Mouse (Mus musculus) hindbrain, postnatal 0 days (tissue): ENCODE measurements around the gene Rtn2. TPM values are rescaled to one million over a fixed set of nuclear protein-coding genes. Genes with fewer than 3 reads are reported as not detected.

ENCODE experiments used
- ATAC-seq: fragments of 200-750 bp; cut with Nextera tagmentation; 2 replicates; pipeline ENCODE4 v1.8.0; 2017; ENCODE audit warnings: mild to moderate bottlenecking, moderate TSS enrichment, moderate library complexity
- DNase-seq: peaks from one replicate; pipeline ENCODE4 v3.0.0-alpha.2; 2015; ENCODE audit warnings: low spot score
- H3K27ac ChIP-seq: fragments of 300-500 bp; sonication (generic); 2 replicates; pipeline ENCODE4 v1.5.1; 2014; ENCODE audit warnings: mild to moderate bottlenecking
- H3K27me3 ChIP-seq: fragments of 300-500 bp; sonication (generic); 2 replicates; pipeline ENCODE4 v1.6.1; 2014; ENCODE audit warnings: low read length, mixed read lengths; ENCODE audit not compliant: insufficient read depth
- H3K36me3 ChIP-seq: fragments of 300-500 bp; sonication (generic); 2 replicates; pipeline ENCODE4 v1.6.1; 2014; ENCODE audit warnings: low read length, mixed read lengths; ENCODE audit not compliant: insufficient read depth
- H3K4me1 ChIP-seq: fragments of 300-500 bp; sonication (generic); 2 replicates; pipeline ENCODE4 v1.6.1; 2014; ENCODE audit warnings: antibody characterized with exemption, low read length, mixed read lengths; ENCODE audit not compliant: insufficient read depth
- H3K4me2 ChIP-seq: fragments of 300-500 bp; sonication (generic); 2 replicates; pipeline ENCODE4 v1.6.1; 2014; ENCODE audit warnings: low read depth, mild to moderate bottlenecking, low read length, moderate library complexity, mixed read lengths
- H3K4me3 ChIP-seq: fragments of 300-500 bp; sonication (generic); 2 replicates; pipeline ENCODE4 v1.5.1; 2014; ENCODE audit warnings: low read length
- H3K9ac ChIP-seq: fragments of 300-500 bp; sonication (generic); replicated peaks from 2 replicates; pipeline ENCODE4 v1.6.1; 2014; ENCODE audit warnings: mild to moderate bottlenecking, low read length, moderate library complexity, mixed read lengths
- H3K9me3 ChIP-seq: fragments of 300-500 bp; sonication (generic); 2 replicates; pipeline ENCODE4 v1.6.1; 2016; ENCODE audit warnings: low read length, mixed read lengths
- CTCF ChIP-seq: IDR thresholded peaks from 2 replicates; pipeline ENCODE4 v1.5.1; 2016; ENCODE audit warnings: antibody characterized with exemption, control low read depth, low read depth
- WGBS: fragments of 180-500 bp; shearing (Covaris S2); extraction: QIAGEN DNeasy Blood & Tissue Kit; methylation state at CpG from one replicate; pipeline ENCODE4 v1.1.7; 2014; 5-methylcytosine and 5-hydroxymethylcytosine counted together
- polyA plus RNA-seq: library from polyadenylated mRNA; unstranded; fragments of >200 nt; fragmentation: Nextera tagmentation; extraction: Ambion mirVana; gene quantifications from 2 replicates; pipeline ENCODE4 v1.2.1, GENCODE M21; 2015
- total RNA-seq: library from RNA; depleted of rRNA; stranded (reverse); fragments of >200 nt; gene quantifications from 2 replicates; pipeline ENCODE4 v1.2.3, GENCODE M21; 2014

Gene Rtn2
- total and polyA plus RNA-seq, 2 experiments from 2014 or later, result 101 to 151 TPM

DNA sequence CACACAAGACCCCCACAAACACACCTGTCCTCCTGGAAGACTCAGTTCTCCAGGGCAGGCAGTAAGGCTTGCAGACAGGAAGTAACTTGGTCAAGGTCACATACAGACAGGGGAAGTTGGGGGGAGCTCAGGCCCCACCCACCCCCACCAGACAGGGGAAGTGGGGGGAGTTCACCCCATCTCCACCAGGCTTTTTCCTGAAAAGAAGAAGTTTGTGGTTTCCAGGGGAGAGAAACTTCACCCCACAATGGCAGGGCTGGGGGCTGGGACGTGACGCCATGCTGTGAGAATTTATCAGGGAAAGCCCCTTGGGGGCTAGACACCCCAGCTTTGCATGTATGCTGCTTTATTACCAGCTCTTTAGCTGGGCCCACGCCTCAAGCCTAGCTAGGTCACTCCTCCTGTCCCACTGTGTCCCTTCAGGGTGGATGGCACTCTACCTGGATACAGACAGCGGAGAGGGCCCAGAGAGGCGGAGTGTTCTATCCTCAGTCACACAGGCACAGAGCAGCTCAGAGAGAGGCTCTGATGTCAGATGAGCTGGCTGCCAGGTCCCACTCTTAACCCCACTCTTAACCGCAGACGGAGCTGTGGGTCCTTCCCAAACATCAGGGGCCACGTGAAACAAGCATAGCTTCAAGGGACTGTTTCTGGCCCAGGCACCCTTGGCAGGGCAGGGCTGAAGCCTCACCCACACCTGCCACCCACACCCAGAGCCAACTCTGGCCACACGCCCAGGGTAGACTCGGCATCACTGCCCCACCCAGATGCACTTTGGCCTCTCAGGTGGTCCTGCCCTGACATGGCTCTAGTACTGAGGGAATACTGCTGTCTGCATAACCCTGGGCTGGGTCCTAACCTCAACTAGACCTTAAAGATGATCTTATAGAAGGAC is 16.2 kb upstream of the Rtn2 start:
- TF ChIP-seq CTCF, result no peak
- Histone ChIP-seq H3K9ac (no peak overlapping the region), H3K4me3 (no peak overlapping the region), H3K4me2 (no peak overlapping the region), H3K36me3 (peaks cover 20% of the 10 kb centered on the region), H3K9me3 (no peaks in the 10 kb centered on the region), H3K27me3 (no peaks in the 10 kb centered on the region), H3K27ac (no peak overlapping the region), H3K4me1 (peaks cover 16% of the 10 kb centered on the region)
- 73% methylated on average over 10 of the region's 10 CpGs for WGBS
- ATAC-seq, result no peak
- no peak for DNase-seq

DNA sequence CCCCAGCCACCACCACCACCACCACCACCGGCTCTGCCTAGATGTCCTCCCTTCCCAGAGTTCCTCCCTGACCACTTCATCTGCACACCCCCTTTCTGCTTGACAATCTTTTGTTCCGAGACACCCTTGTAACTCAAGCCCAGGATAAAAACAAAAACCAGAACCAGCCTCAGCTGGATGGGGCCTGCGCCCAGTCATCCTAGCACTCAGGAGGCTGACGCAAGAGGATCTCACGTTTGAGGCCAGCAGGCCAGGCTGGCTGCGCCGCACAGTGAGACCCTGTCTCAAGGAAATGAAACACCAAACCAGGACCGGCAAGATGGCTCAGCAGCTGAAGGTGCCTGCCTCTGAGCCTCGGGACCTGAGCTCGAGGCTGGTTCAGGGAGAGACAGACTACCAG is 15.4 kb upstream of the Rtn2 start:
- H3K4me3 ChIP-seq, result no peak overlapping the region
- DNase-seq (no peak), ATAC-seq (no peak)
- H3K36me3 ChIP-seq, result peaks cover 12% of the 10 kb centered on the region
- WGBS, result 78% methylated on average over 10 of the region's 10 CpGs
- no peak overlapping the region for H3K27ac ChIP-seq
- no peaks in the 10 kb centered on the region for H3K27me3 ChIP-seq
- TF ChIP-seq CTCF, result no peak
- H3K4me2 ChIP-seq, result no peak overlapping the region
- H3K4me1 ChIP-seq, result peaks cover 16% of the 10 kb centered on the region
- H3K9me3 ChIP-seq, result no peaks in the 10 kb centered on the region
- no peak overlapping the region for H3K9ac ChIP-seq

DNA sequence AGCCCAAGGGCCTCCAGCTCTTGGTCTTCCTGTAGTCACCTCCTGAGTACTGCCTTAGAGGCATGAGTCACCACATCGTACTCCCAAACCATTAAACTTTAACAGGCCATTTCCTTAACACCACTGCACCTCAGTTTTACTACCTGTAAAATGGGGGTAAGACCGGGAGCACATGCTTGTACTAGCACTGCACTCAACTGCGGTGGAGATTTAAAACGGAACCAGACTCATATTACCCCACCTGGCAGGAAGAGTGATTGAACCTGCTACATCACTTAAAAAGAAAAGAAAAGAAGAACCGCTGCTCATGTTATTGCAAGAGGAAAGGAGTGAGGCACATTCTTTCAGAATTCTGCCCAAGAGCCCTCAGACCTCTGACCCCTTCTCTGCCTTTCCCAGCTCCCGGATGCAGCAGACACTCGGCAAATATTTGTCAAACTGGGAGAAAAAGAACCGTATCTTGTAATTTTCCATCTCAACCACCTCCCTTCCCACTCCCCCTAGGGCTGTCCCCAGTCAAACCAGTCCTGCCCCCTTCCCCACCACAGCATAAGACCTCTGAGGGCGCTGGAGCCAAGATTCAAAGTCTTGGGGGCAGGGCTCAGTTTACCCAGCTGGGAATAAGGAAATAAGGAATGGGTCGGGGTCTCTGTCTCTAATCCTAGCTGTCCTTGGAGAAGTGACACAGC is 13.3 kb upstream of the Rtn2 start:
- Histone ChIP-seq H3K4me2 (peak overlapping the region; percentile 97), H3K36me3 (peaks cover 4% of the 10 kb centered on the region), H3K9me3 (no peaks in the 10 kb centered on the region), H3K27me3 (no peaks in the 10 kb centered on the region), H3K4me1 (peaks cover 16% of the 10 kb centered on the region), H3K27ac (peak overlapping the region; percentile 81), H3K4me3 (peak overlapping the region; percentile 94), H3K9ac (peak overlapping the region; percentile 81)
- 56% methylated on average over 10 of the region's 10 CpGs for WGBS
- ATAC-seq, result no peak
- TF ChIP-seq CTCF, result no peak
- DNase-seq, result no peak

DNA sequence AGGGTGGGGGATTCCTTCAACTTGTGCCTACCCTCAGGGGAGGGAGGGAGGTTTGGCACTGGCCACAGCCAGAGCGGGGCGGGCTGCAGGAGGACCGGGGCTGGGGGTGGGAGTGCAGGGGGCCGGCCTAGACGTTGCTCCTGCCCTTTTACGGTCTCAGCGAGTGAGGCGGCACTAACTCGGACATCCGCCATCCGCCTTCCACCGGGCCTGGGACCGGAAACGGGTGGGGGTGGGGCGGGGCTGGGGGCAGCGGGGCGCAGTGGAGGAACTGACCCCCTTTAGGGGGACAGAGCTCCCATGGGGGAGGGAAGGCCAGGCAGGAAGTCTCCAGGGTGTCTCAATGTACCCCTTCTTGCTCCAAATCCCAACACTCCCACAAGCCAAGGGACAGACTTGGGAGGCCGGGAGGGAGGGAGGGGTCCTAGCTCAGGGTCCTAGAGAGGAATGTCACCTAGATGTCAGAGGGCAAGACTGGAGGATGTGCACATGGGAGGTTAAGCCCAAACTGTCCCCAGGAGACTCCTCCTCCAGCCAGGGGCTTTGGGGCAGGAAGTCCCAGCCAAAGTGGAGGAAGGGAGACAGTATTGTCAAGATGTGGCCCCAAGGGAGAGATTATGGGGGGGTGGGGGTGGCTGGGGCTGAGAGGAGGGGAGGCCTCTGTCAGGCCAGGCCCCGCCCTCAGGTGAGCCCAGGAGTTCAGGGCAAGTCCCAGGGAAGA is 12.5 kb upstream of the Rtn2 start:
- Histone ChIP-seq H3K4me1 (peaks cover 16% of the 10 kb centered on the region), H3K27me3 (no peaks in the 10 kb centered on the region), H3K36me3 (no peaks in the 10 kb centered on the region), H3K4me2 (peak overlapping the region; percentile 97), H3K4me3 (peak overlapping the region; percentile 94), H3K27ac (peak overlapping the region; percentile 81), H3K9me3 (no peaks in the 10 kb centered on the region), H3K9ac (peak overlapping the region; percentile 81)
- TF ChIP-seq CTCF, result no peak
- ATAC-seq (peak; percentile 55), DNase-seq (peak; percentile 56)
- WGBS, result 2% methylated on average over 19 of the region's 19 CpGs

DNA sequence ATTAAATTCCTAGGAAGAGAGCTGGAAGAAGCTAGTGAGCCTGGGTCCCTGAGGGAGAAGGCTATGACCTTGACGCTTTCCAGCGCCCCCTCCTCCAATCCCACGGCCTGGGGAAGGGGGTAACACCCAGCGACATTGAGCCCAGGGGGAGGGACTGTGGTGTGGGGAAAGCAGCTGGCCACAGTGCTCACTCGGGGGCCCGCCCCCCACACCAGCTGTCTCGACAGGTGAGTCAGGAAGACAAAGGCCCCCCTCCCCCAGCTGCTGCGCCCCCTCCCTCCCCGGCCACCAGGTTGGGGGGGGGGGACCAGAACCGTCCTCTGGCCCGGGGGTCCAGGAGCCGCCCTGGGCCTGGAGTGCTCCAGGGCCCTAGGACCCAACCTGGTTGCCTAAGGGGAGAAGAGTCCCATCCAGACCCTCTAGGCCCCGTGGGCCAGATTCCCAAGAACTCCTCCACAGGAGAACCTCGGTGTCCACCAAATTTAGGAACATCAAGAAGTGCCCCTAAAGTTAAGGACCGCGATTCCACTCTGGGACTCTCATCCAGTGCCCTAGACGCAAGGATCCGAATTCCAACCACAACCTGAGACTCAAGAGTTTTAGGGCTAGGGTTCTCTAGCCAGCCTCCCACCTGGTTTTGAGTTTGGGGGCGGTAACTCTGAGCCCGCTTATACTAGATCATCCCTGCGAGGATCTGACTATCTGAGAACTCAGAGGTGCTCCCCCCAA is 11.8 kb upstream of the Rtn2 start:
- no peaks in the 10 kb centered on the region for H3K27me3 ChIP-seq
- H3K4me2 ChIP-seq, result peak overlapping the region; percentile 97
- no peaks in the 10 kb centered on the region for H3K9me3 ChIP-seq
- peak overlapping the region; percentile 94 for H3K4me3 ChIP-seq
- H3K9ac ChIP-seq, result peak overlapping the region; percentile 81
- H3K36me3 ChIP-seq, result no peaks in the 10 kb centered on the region
- ATAC-seq (no peak), DNase-seq (no peak)
- WGBS, result 1% methylated on average over 20 of the region's 21 CpGs
- TF ChIP-seq CTCF, result no peak
- H3K4me1 ChIP-seq, result peaks cover 16% of the 10 kb centered on the region
- peak overlapping the region; percentile 81 for H3K27ac ChIP-seq
